Mouse (Mus musculus) forebrain, embryonic 12.5 days (tissue): ENCODE results near the gene Kcnh4. TPM values are rescaled to one million over a fixed set of nuclear protein-coding genes. Genes with fewer than 3 reads are reported as not detected.
A peak's percentile ranks its signal among the peaks of the same experiment; 100 is the strongest.

Experiments used
- ATAC-seq: fragments of 200-750 bp; cut with Nextera tagmentation; 2 replicates; pipeline ENCODE4 v1.8.0; 2017; ENCODE audit warnings: moderate TSS enrichment; ENCODE audit not compliant: low FRiP score
- H3K27ac ChIP-seq: fragments of 300-500 bp; sonication (generic); 2 replicates; pipeline ENCODE4 v1.5.1; 2016; ENCODE audit warnings: mild to moderate bottlenecking
- H3K27me3 ChIP-seq: fragments of 300-500 bp; sonication (generic); 2 replicates; pipeline ENCODE4 v1.6.1; 2016; ENCODE audit warnings: mild to moderate bottlenecking
- H3K36me3 ChIP-seq: fragments of 300-500 bp; sonication (generic); replicated peaks from 2 replicates; pipeline ENCODE4 v1.6.1; 2016; ENCODE audit warnings: mild to moderate bottlenecking
- H3K4me1 ChIP-seq: fragments of 300-500 bp; sonication (generic); 2 replicates; pipeline ENCODE4 v1.6.1; 2016
- H3K4me2 ChIP-seq: fragments of 300-500 bp; sonication (generic); 2 replicates; pipeline ENCODE4 v1.6.1; 2016; ENCODE audit warnings: mild to moderate bottlenecking, moderate library complexity
- H3K4me3 ChIP-seq: fragments of 300-500 bp; sonication (generic); replicated peaks from 2 replicates; pipeline ENCODE4 v1.5.1; 2016; ENCODE audit warnings: mild to moderate bottlenecking
- H3K9ac ChIP-seq: fragments of 300-500 bp; sonication (generic); 2 replicates; pipeline ENCODE4 v1.6.1; 2016; ENCODE audit warnings: mild to moderate bottlenecking
- H3K9me3 ChIP-seq: fragments of 300-500 bp; sonication (generic); 2 replicates; pipeline ENCODE4 v1.6.1; 2016
- WGBS: fragments of 180-500 bp; shearing (Covaris S2); methylation state at CpG from one replicate; pipeline ENCODE4 v1.1.7; 2016; 5-methylcytosine and 5-hydroxymethylcytosine counted together
- polyA plus RNA-seq: library from polyadenylated mRNA; unstranded; fragments of >200 nt; fragmentation: Nextera tagmentation; extraction: Ambion mirVana; gene quantifications from 2 replicates; pipeline ENCODE4 v1.2.1, GENCODE M21; 2016

Gene Kcnh4
- polyA plus RNA-seq, 1 experiment from 2014 or later, result 4.4 TPM

DNA sequence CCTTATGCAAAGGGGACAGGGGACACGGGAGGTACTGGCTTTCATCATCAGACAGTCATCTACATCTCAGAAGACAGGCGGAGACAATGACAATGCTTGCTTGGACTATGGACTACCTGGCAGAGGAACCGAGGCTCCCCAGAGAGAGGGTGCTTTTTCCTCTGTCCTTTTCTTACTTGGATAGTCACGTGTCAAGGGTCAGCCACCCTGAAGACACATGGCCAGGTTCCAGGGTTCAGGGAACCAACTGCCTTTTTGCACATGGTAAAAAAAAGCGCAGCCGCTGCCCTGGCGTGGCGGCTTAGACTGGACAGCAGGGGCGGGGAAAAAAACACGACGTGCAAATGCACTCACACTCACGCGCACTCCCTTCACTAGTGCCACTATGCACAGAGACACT, 22.8 kb upstream of the Kcnh4 start:
- no peaks in the 10 kb centered on the region for H3K27me3 ChIP-seq
- no peak overlapping the region for H3K4me2 ChIP-seq
- no peak for ATAC-seq
- no peak overlapping the region for H3K27ac ChIP-seq
- H3K36me3 ChIP-seq, result peaks cover 20% of the 10 kb centered on the region
- no peaks in the 10 kb centered on the region for H3K4me1 ChIP-seq
- 90% methylated on average over 13 of the region's 13 CpGs for WGBS
- no peaks in the 10 kb centered on the region for H3K9me3 ChIP-seq
- no peak overlapping the region for H3K4me3 ChIP-seq
- no peak overlapping the region for H3K9ac ChIP-seq

DNA sequence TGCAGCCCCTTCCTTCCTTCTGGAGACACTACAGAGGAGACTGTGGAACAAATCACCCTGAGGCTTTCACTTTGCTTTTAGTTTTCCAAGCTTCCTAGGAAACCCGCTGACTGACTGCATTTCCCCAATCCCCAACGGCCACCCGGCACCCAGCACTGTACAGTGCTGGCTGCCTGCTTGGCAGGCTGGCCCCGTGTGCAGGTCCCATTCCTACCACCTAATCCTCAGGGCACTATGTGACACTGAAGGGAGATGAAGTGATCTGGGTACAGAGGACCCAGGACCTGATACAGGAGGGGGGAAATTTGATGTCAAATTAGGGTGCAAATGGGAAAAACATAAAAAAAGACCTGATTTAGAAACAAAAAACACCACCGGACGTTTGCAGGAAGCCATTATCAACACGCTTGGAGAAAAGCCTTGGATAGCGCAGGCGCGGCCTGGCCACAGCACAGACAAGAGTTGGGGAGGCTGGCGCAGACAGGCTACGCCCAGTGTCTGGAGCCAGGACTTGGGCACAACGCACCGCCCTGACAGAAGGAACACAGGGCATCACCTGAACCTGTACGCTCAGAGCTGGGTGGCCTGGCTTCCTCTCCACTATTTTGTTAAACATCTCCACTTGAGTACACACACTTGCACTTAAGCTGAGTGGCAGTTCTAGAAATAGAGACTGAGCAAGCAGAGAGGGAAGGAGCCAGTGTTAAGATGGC, 22.2 kb upstream of the Kcnh4 start:
- Histone ChIP-seq H3K4me2 (no peak overlapping the region), H3K27me3 (no peaks in the 10 kb centered on the region), H3K27ac (no peak overlapping the region), H3K9me3 (no peaks in the 10 kb centered on the region), H3K4me1 (no peaks in the 10 kb centered on the region), H3K36me3 (peaks cover 20% of the 10 kb centered on the region), H3K9ac (no peak overlapping the region), H3K4me3 (no peak overlapping the region)
- no peak for ATAC-seq
- WGBS, result 93% methylated on average over 15 of the region's 15 CpGs

DNA sequence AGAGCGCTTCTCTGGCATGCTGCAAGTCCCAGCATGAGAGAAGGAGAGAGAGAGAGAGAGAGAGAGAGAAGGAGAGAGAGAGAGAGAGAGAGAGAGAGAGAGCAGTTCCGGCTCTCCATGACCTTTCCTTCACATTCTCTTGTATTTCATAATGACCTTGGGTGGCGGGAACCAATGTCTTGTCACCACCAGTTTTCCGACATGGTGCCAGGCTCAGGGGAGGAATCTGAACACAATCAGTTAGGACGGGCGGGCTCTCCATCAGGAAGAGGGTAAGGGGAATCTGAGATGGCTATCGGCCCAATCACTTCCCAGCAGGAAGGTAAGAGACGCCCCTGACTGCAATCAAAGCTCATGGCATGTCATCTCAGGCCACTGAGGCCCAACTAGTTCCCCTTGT, 20.5 kb upstream of the Kcnh4 start:
- H3K4me3 ChIP-seq, result no peak overlapping the region
- no peaks in the 10 kb centered on the region for H3K27me3 ChIP-seq
- H3K27ac ChIP-seq, result no peak overlapping the region
- no peak overlapping the region for H3K9ac ChIP-seq
- H3K9me3 ChIP-seq, result no peaks in the 10 kb centered on the region
- 77% methylated on average over 8 of the region's 8 CpGs for WGBS
- no peaks in the 10 kb centered on the region for H3K4me1 ChIP-seq
- H3K4me2 ChIP-seq, result no peak overlapping the region
- ATAC-seq, result no peak
- peaks cover 17% of the 10 kb centered on the region for H3K36me3 ChIP-seq

DNA sequence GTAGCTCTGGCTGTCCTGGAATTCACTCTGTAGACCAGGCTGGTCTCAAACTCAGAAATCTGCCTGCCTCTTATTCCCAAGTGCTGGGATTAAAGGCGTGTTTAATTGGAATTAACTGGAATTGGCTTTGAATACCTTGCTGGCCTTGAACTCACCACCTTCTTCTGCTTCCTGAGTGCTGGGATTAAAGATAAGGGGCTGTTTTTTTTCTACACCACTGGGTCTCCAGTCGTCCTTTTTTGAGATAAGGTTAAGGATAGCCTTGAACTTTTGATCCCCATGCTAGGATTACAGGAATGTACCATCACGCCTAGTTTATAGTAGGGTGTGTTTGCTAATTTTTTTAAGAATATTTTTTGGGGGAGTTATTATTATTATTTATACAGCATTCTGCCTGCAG, 18.3 kb upstream of the Kcnh4 start:
- Histone ChIP-seq H3K9me3 (no peaks in the 10 kb centered on the region), H3K4me1 (no peaks in the 10 kb centered on the region), H3K4me2 (no peak overlapping the region), H3K27ac (no peak overlapping the region), H3K4me3 (no peak overlapping the region), H3K9ac (no peak overlapping the region), H3K27me3 (no peaks in the 10 kb centered on the region), H3K36me3 (peaks cover 11% of the 10 kb centered on the region; the same call in 1 of the 2 replicates)
- 81% methylated on average over 3 of the region's 3 CpGs for WGBS
- ATAC-seq, result no peak

DNA sequence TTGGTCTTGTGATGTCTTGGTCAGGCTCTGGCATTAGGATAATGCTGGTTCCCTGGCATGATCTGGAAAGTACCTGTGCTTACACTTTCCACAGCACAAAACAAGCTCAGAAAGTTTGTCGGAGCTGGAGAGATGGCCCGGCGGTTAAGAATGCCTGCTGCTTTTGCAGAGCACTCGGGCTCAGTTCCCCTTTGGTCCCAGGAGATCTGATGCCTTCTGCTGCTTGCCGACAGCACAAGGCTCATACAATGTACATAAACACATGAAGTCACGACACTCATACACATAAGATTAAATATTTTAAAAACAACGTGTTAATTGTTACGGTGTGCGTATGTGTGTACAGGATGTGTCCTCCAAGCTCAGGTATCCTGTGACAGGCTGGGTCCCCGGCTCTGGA, 16.2 kb upstream of the Kcnh4 start:
- no peaks in the 10 kb centered on the region for H3K36me3 ChIP-seq
- H3K27ac ChIP-seq, result no peak overlapping the region
- 88% methylated on average over 10 of the region's 10 CpGs for WGBS

DNA sequence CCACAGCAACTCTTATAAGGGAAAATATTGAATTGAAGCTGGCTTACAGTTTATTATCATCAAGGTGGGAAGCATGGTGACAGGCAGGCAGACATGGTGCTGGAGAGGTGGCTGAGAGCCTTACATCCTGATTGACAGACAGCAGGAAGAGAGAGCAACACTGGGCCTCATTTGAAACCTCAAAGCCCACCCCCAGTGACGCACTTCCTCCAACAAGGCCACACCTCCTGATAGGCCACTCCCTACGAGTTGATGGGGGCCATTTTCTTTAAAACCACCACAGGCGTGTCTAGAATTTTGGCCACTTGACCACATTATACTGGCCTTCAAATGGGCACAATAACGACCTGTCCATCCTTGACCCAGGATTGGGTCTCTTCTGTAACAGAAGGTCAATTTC, 14.5 kb upstream of the Kcnh4 start:
- Histone ChIP-seq H3K27me3 (no peaks in the 10 kb centered on the region), H3K4me2 (no peak overlapping the region)
- WGBS, result 78% methylated on average over 4 of the region's 4 CpGs

More for the DNA sequence above, 16.2 kb upstream of the Kcnh4 start:
- Histone ChIP-seq H3K4me3 (no peak overlapping the region), H3K27me3 (no peaks in the 10 kb centered on the region), H3K9me3 (no peaks in the 10 kb centered on the region), H3K4me1 (peaks cover 2% of the 10 kb centered on the region; the same call in 1 of the 2 replicates), H3K4me2 (no peak overlapping the region), H3K9ac (no peak overlapping the region)
- no peak for ATAC-seq

DNA sequence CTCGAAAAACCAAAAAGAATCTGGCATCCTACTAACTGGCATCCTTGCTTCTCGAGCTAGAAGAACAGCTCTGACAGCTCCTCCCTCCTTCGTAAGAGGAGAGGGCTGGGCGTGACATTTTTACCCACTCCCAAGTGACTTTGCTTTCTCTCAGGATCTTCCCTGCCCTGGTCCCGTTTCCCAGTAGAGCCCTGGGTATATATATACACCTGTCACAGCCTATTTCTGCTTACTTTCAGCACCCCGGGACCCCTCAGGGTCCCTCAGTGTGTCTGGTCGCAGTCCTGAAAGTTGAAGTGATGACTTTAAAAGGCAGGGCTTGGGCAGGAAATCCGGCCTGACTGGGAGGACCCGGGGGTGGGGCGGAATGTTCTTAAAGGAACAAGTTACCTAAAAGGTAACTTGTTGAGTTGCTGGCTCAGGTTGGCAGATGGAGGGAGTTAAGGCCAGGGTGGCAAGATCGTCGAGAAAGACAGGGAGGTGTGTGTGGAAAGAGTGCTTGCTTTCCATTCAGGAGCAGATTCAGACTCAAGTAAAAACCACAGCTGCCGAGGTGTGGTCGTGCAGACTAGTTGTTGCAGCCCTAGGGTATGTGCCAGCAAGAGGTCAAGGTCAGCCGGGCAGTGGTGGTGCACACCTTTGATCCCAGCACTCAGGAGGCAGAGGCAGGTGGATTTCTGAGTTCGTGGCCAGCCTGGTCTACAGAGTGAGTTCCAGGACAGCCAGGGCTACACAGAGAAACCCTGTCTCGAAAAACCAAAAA, 11.1 kb upstream of the Kcnh4 start, which contains the start of gene Ghdc:
Gene Ghdc, minus strand, starts transcription at position 312 of the 763 bp plus-strand sequence.
- Histone ChIP-seq H3K9ac (peak within 1 kb of the TSS; percentile 47; the same call in 1 of the 2 replicates), H3K36me3 (no peaks in the 10 kb centered on the region), H3K27ac (no peak within 1 kb of the TSS), H3K9me3 (no peaks in the 10 kb centered on the region), H3K4me3 (peak within 1 kb of the TSS; percentile 41), H3K4me2 (peak within 1 kb of the TSS; percentile 50), H3K4me1 (peaks cover 6% of the 10 kb centered on the region; the same call in 1 of the 2 replicates), H3K27me3 (no peaks in the 10 kb centered on the region)
- WGBS, result 27% methylated on average over 17 of the region's 17 CpGs
- no peak for ATAC-seq

More for the DNA sequence above, 14.5 kb upstream of the Kcnh4 start:
- Histone ChIP-seq H3K4me3 (no peak overlapping the region), H3K36me3 (no peaks in the 10 kb centered on the region), H3K4me1 (peaks cover 6% of the 10 kb centered on the region; the same call in 1 of the 2 replicates), H3K9ac (no peak overlapping the region), H3K27ac (no peak overlapping the region), H3K9me3 (no peaks in the 10 kb centered on the region)
- no peak for ATAC-seq

DNA sequence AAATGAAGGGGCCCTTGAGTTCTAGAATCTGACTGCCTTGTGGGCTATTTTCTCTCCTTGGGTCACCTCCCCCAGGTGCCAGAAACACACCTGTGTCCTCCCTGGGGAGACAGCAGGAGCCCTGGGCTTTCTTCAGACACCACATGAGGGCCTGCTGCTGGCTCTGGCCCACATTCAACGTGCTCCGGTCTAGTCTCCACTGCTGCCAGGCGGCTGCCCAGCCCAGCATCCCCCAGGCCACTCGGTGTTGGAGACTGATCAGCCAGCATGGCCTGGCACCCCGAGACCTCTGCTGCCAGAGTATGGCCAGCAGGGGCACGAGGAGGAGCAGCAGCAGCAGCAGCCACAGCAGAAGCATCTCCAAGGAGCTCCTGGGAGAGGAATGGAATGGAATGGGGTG, 10.2 kb upstream of the Kcnh4 start:
- Histone ChIP-seq H3K27ac (no peak overlapping the region), H3K9ac (no peak overlapping the region), H3K4me3 (peak overlapping the region; percentile 41; the same call in 1 of the 2 replicates), H3K4me2 (peak overlapping the region; percentile 50), H3K9me3 (no peaks in the 10 kb centered on the region), H3K36me3 (no peaks in the 10 kb centered on the region), H3K27me3 (no peaks in the 10 kb centered on the region), H3K4me1 (peaks cover 6% of the 10 kb centered on the region; the same call in 1 of the 2 replicates)
- WGBS, result 69% methylated on average over 6 of the region's 6 CpGs
- no peak for ATAC-seq

DNA sequence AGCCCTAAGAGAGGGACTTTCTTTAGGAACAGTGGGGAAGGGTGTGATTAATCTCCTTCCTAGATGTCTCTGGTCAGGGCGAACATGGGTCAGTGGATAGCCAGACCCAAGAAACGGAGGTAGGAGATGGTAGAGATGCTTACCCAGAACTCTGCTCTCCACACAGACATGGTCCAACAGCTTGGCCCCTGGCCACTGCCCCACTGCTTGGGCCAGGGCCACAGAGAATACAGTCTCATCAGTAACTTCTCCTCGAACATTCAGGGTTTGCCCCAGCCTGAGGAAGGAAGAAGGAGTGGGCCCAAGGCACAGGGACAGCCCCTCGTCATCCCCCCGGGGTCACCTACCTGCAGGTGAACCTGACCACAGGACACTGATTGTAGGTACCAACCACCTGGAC, 8.1 kb upstream of the Kcnh4 start:
- Histone ChIP-seq H3K27ac (no peak overlapping the region), H3K4me3 (no peak overlapping the region), H3K36me3 (no peaks in the 10 kb centered on the region), H3K4me1 (peaks cover 6% of the 10 kb centered on the region; the same call in 1 of the 2 replicates), H3K9ac (no peak overlapping the region), H3K9me3 (no peaks in the 10 kb centered on the region), H3K27me3 (peaks cover 5% of the 10 kb centered on the region), H3K4me2 (no peak overlapping the region)
- 90% methylated on average over 5 of the region's 5 CpGs for WGBS
- no peak for ATAC-seq

DNA sequence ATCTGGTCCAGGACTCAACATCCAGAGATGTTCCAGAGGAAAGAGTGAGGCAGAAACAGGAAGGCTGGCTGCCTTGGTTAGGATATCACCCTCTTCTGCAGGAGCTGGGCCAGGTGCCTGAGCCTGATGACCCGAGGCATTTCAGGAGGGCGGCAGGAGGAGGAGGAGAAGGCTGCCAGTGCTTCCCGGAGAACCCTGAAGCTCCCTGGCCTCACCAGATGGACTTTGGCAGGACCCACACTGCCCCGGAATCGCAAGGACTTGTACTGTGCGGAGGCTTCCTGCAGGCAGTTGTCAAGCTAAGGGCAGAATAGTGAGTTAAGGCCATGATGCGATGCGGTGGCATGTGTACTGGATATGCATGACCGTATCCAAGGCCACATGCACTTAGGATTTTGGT, 7.0 kb upstream of the Kcnh4 start:
- no peak overlapping the region for H3K4me3 ChIP-seq
- no peak overlapping the region for H3K9ac ChIP-seq
- no peak overlapping the region for H3K27ac ChIP-seq
- no peak overlapping the region for H3K4me2 ChIP-seq
- ATAC-seq, result no peak
- H3K36me3 ChIP-seq, result no peaks in the 10 kb centered on the region
- WGBS, result 86% methylated on average over 9 of the region's 9 CpGs
- H3K4me1 ChIP-seq, result peaks cover 11% of the 10 kb centered on the region; the same call in 1 of the 2 replicates
- peaks cover 16% of the 10 kb centered on the region for H3K27me3 ChIP-seq
- no peaks in the 10 kb centered on the region for H3K9me3 ChIP-seq

DNA sequence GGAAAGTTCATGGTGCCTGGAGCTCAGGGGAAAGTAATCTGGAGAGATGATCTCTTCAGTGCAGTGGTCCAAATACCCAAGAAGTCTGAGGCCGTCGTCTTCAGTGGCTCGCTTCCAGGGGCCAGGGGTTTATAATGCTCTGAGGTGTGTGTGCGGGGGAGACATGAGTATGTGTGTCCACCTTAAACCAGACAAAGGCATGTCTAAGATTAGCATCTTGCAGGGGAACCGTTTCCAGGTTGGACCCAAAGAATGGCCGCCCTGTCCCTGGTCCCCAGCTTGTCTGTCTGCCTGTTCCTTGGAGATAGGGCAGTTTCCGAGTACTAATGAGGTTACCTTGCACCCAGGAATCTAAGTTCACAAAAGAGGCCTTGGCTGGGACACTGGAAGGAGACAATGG, 3.1 kb upstream of the Kcnh4 start, which contains the start of gene Hcrt:
Gene Hcrt, minus strand, starts transcription at position 101 of the 400 bp plus-strand sequence.
- 88% methylated on average over 7 of the region's 7 CpGs for WGBS
- no peaks in the 10 kb centered on the region for H3K36me3 ChIP-seq
- peaks cover 42% of the 10 kb centered on the region for H3K27me3 ChIP-seq
- peak within 1 kb of the TSS; percentile 75 for H3K4me2 ChIP-seq
- no peak within 1 kb of the TSS for H3K27ac ChIP-seq
- ATAC-seq, result no peak
- no peaks in the 10 kb centered on the region for H3K9me3 ChIP-seq
- H3K4me1 ChIP-seq, result peaks cover 27% of the 10 kb centered on the region
- H3K9ac ChIP-seq, result peak within 1 kb of the TSS; percentile 52
- peak within 1 kb of the TSS; percentile 43 for H3K4me3 ChIP-seq

DNA sequence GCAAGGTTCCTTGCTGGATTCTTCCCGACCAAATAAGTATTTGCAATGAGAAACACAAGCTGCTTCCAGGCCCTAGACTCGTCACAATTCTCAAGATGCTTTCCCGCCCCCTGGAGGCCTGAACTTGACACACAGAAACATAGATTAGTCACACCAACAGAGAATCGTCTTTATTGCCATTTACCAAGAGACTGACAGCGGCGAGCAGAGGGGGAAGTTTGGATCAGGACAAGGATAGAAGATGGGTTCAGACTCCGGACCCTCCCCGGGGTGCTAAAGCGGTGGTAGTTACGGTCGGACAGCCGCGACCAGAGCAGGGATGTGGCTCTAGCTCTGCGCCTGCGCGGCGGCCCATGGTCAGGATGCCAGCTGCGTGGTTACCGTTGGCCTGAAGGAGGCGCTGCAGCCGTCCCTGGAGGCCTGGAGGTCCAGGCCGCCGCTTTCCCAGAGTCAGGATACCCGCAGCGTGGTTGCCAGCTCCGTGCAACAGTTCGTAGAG, 1.9 kb upstream of the Kcnh4 start:
- peak; percentile 54; the same call in 1 of the 2 replicates for ATAC-seq
- H3K27me3 ChIP-seq, result peaks cover 48% of the 10 kb centered on the region
- peak overlapping the region; percentile 75 for H3K4me2 ChIP-seq
- H3K27ac ChIP-seq, result no peak overlapping the region
- H3K4me3 ChIP-seq, result peak overlapping the region; percentile 43
- under 1% methylated on average over 27 of the region's 27 CpGs for WGBS
- no peaks in the 10 kb centered on the region for H3K9me3 ChIP-seq
- peak overlapping the region; percentile 52 for H3K9ac ChIP-seq
- no peaks in the 10 kb centered on the region for H3K36me3 ChIP-seq
- H3K4me1 ChIP-seq, result peaks cover 27% of the 10 kb centered on the region
